Mouse (Mus musculus) heart, embryonic 11.5 days (tissue): Measurements from ENCODE around the gene Serf2. TPM values are rescaled to one million over a fixed set of nuclear protein-coding genes. Genes with fewer than 3 reads are reported as not detected.
"Not testable (repeated sequence)": the region's sequence is repeated elsewhere in the genome, so short reads cannot be mapped to it uniquely, and the experiment has no call there.

ENCODE experiments used
- ATAC-seq: fragments of 200-750 bp; cut with Nextera tagmentation; replicated peaks from 2 replicates; pipeline ENCODE4 v1.8.0; 2017; ENCODE audit warnings: moderate library complexity; ENCODE audit not compliant: insufficient number of reproducible peaks, low FRiP score, low TSS enrichment
- H3K27ac ChIP-seq: fragments of 300-500 bp; sonication (generic); 2 replicates; pipeline ENCODE4 v1.5.1; 2014; ENCODE audit warnings: mild to moderate bottlenecking, low read depth, low read length
- H3K27me3 ChIP-seq: fragments of 300-500 bp; sonication (generic); 2 replicates; pipeline ENCODE4 v1.6.1; 2014; ENCODE audit warnings: mild to moderate bottlenecking, low read length, mixed read lengths; ENCODE audit not compliant: control insufficient read depth, insufficient read depth
- H3K36me3 ChIP-seq: fragments of 300-500 bp; sonication (generic); 2 replicates; pipeline ENCODE4 v1.6.1; 2014; ENCODE audit warnings: mild to moderate bottlenecking, low read length, moderate library complexity, mixed read lengths; ENCODE audit not compliant: control insufficient read depth, insufficient read depth
- H3K4me1 ChIP-seq: fragments of 300-500 bp; sonication (generic); 2 replicates; pipeline ENCODE4 v1.6.1; 2014; ENCODE audit warnings: low read length; ENCODE audit not compliant: control insufficient read depth, insufficient read depth
- H3K4me2 ChIP-seq: fragments of 300-500 bp; sonication (generic); 2 replicates; pipeline ENCODE4 v1.6.1; 2014; ENCODE audit warnings: mild to moderate bottlenecking, moderate library complexity
- H3K4me3 ChIP-seq: fragments of 300-500 bp; sonication (generic); 2 replicates; pipeline ENCODE4 v1.5.1; 2014; ENCODE audit warnings: low read depth, low read length
- H3K9ac ChIP-seq: fragments of 300-500 bp; sonication (generic); 2 replicates; pipeline ENCODE4 v1.6.1; 2014; ENCODE audit warnings: mild to moderate bottlenecking, low read depth, low read length, moderate library complexity
- H3K9me3 ChIP-seq: fragments of 300-500 bp; sonication (generic); replicated peaks from 2 replicates; pipeline ENCODE4 v1.6.1; 2016; ENCODE audit warnings: low read length; ENCODE audit not compliant: control insufficient read depth
- WGBS: fragments of 180-500 bp; shearing (Covaris S2); extraction: QIAGEN DNeasy Blood & Tissue Kit; methylation state at CpG from one replicate; pipeline ENCODE4 v1.1.7; 2014; ENCODE audit not compliant: insufficient replicate concordance; 5-methylcytosine and 5-hydroxymethylcytosine counted together
- microRNA-seq: library from miRNA; unstranded; fragments of <30 nt; microRNA quantifications from one replicate; pipeline ENCODE4, GENCODE M21; 2016; ENCODE audit warnings: borderline number of aligned reads
- polyA plus RNA-seq: library from polyadenylated mRNA; unstranded; fragments of >200 nt; fragmentation: Nextera tagmentation; extraction: Ambion mirVana; gene quantifications from 2 replicates; pipeline ENCODE4 v1.2.1, GENCODE M21; 2014

Gene Serf2
- polyA plus RNA-seq, 1 experiment from 2014 or later: 603 TPM

DNA sequence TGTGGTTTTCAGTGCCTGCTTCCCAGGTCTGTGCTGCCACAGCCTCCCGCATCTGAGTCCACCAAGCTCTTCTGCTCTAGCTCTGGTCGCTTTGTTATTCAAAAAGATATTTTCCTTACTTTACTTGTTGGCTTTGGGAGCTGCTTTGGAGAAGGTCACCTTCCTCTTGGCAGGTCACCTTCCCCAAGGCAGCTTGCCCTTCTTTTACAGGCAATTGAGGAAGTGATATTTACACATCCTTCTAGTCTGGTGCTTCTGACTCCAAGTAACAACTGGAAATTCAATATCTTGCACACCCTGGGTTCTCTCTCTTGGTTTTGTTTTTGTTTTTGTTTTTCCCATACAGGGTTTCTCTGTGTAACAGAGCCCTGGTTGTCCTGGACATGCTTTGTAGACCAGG, 35.4 kb downstream of the Serf2 start:
- H3K27ac ChIP-seq, H3K36me3 ChIP-seq, H3K4me1 ChIP-seq, H3K27me3 ChIP-seq, H3K4me2 ChIP-seq, H3K9ac ChIP-seq, ATAC-seq, H3K4me3 ChIP-seq, H3K9me3 ChIP-seq: not testable (repeated sequence)
- 71% methylated on average over 1 of the region's 2 CpGs for WGBS

DNA sequence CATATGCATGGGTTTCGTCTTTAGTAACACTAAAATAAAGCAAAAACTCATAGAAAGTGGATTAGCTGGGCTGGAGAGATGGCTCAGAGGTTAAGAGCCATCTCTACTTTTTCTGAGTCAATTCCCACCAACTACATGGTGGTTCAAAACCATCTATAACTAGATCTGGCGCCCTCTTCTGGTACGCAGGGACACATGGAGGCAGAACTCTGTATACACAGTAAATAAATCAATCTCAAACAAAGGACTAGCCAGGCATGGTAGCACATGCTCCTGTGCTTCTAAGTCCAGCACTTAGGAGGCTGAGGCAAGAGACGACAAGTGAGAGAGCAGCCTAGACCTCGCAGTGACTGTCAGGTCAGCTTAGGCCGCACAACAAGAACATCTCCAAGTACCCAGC, 52.6 kb downstream of the Serf2 start:
- not testable (repeated sequence) for H3K27me3 ChIP-seq, H3K9ac ChIP-seq, H3K4me3 ChIP-seq, H3K27ac ChIP-seq, ATAC-seq, H3K36me3 ChIP-seq, H3K4me1 ChIP-seq, H3K4me2 ChIP-seq, H3K9me3 ChIP-seq
- WGBS: 78% methylated on average over 1 of the region's 6 CpGs

DNA sequence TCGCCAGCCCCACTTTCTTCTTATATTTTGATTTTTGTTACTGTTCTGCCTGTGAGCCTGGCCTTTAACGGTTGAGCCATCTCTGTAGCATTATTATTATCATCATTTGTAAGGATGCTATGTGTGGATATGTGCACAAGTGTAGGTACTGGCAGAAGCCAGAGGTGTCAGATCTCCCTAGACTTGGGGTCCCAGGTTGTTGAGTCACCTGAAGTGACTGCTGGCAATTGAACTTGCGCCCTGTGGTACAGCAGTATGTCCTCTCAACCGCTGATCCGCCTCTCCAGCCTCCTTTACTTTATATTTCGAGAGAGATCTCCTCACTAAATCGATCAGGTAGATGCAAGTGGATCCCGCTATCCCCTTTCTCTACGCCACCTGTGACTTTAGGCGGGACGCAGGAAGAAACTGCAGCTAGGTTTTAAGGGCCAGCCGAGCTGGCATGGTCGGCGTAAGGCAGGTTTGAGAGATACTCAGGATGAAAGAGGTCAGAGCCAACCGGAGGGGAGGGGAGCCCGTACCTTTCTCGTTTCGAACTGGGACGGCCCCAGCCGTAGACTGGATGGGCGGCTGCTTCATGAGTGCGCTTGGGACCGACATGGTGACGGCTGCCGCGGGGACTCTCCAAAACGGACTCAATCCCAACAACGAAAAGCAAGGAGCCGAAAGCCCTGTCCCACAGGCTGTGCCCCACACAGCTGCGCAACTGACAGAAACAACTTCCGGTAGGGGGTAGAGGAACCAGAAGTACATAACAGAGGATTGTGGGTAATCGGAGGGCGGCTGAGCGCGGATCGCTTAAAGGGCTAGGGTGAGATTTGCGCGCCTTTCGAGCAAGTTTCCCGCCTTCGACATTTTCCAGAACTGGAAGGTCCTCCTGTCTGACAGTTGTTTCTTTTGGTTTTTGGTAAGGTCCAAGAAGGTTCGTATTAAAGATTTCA, 57.2 kb downstream of the Serf2 start, which contains the start of the genes Mfap1a and Wdr76:
TSS of gene Mfap1a (minus strand) at position 724 of the 941 bp plus-strand sequence.
TSS of gene Wdr76 (plus strand) at position 782 of the 941 bp plus-strand sequence.
- Histone ChIP-seq H3K27ac (peak within 1 kb of the TSS; percentile 64), H3K9ac (peak within 1 kb of the TSS; percentile 77), H3K4me3 (peak within 1 kb of the TSS; percentile 65), H3K4me2 (peak within 1 kb of the TSS; percentile 77)
- H3K27me3 ChIP-seq, H3K4me1 ChIP-seq, H3K9me3 ChIP-seq, H3K36me3 ChIP-seq: not testable (repeated sequence)
- WGBS: 6% methylated on average over 37 of the region's 42 CpGs
- peak; percentile 81 for ATAC-seq

DNA sequence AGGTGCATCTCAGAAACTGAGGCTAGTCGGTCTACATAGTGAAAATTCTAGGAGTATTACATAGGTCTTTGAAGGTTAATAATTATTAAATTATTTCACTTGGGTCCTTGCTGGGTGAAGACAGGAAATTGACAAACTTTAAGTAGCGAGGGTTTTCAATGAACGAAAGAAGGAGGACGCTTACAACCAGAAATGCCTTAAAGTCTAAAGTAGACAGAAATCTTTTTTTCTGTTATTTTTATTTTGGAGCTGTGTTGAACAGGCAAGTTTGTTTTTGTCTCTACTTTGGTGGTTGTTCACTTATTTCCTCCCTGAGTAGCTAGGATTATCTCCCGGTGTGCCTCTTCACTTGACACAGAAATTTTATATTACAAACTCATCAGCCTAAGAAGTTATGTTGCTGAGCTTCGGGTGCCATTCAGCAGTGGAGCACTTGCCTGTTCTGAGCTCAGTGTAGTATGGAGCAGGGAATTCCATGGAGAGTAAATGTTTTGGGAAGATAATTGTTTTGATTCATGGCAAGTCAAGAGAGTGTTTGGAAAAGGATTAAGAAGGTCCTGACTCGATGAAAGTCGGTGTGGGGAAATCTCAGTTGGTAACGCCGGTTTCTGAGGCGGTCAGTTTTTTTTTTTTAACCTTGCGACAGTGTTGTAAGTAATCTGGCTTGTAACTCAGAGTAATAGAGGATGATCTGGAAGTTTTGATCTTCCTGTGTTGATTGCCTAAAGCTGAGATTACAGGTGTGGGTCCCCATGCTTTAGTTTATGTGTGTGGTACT, 58.4 kb downstream of the Serf2 start:
- peaks cover 7% of the 10 kb centered on the region; the same call in 1 of the 2 replicates for H3K4me1 ChIP-seq
- H3K36me3 ChIP-seq: no peaks in the 10 kb centered on the region
- H3K4me3 ChIP-seq: peak overlapping the region; percentile 65
- no peak for ATAC-seq
- WGBS: 23% methylated on average over 12 of the region's 12 CpGs
- no peak overlapping the region for H3K27ac ChIP-seq
- peak overlapping the region; percentile 77 for H3K4me2 ChIP-seq
- no peaks in the 10 kb centered on the region for H3K27me3 ChIP-seq
- peak overlapping the region; percentile 77 for H3K9ac ChIP-seq
- no peaks in the 10 kb centered on the region for H3K9me3 ChIP-seq

Small RNA genes lying within 50 kb of the gene (microRNA-seq; reads per million reads assigned to microRNA genes)
- gene Gm22953: not detected

Other genes starting within 250 kb of the Serf2 start
- gene Trp53bp1, start 177.8 kb upstream of the Serf2 start, polyA plus RNA-seq: 60.1 and 63.5 TPM in 2 replicates
- gene Map1a, start 159.6 kb upstream of the Serf2 start, polyA plus RNA-seq: 4.0 and 6.6 TPM in 2 replicates
- gene Ppip5k1, start 93.8 kb upstream of the Serf2 start, polyA plus RNA-seq: 10.8 and 11.5 TPM in 2 replicates
- gene Ckmt1, start 91.5 kb upstream of the Serf2 start, polyA plus RNA-seq: 1.3 and 2.5 TPM in 2 replicates
- 0.03 TPM in 1 of 2 replicates, not detected in the other for gene Strc, start 62.0 kb upstream of the Serf2 start, polyA plus RNA-seq
- 489 and 639 TPM in 2 replicates for gene Pdia3, start 35.4 kb upstream of the Serf2 start, polyA plus RNA-seq
- 2.7 and 3.4 TPM in 2 replicates for gene Catsper2, start 35.4 kb upstream of the Serf2 start, polyA plus RNA-seq
- gene Ell3, start 4.9 kb upstream of the Serf2 start, polyA plus RNA-seq: 1.6 and 2.4 TPM in 2 replicates
- gene Hypk, start 4.1 kb downstream of the Serf2 start, polyA plus RNA-seq: 118 and 124 TPM in 2 replicates
- gene Serinc4, start 7.6 kb downstream of the Serf2 start, polyA plus RNA-seq: 0.07 TPM in 1 of 2 replicates, not detected in the other
- gene Mfap1b, start 24.9 kb downstream of the Serf2 start, polyA plus RNA-seq: 45.0 and 48.8 TPM in 2 replicates
- 19.2 and 20.6 TPM in 2 replicates for gene Mfap1a, start 57.5 kb downstream of the Serf2 start, polyA plus RNA-seq
- 7.1 and 10.0 TPM in 2 replicates for gene Wdr76, start 57.5 kb downstream of the Serf2 start, polyA plus RNA-seq